Mouse (Mus musculus) gastrocnemius, adult 18-20 months (tissue): Measurements from ENCODE around the gene Mrps17. TPM values are rescaled to one million over a fixed set of nuclear protein-coding genes. Genes with fewer than 3 reads are reported as not detected.

ENCODE experiments used
- DNase-seq: peaks from one replicate; pipeline ENCODE4 v3.0.0; 2021; ENCODE audit warnings: low spot score
- total RNA-seq, 2 experiments: library from RNA; stranded (reverse); gene quantifications; 2 replicates each; pipeline ENCODE4 v1.2.3; 2021

Mrps17 gene
- total RNA-seq, 2 experiments from 2014 or later = 58.3 to 61.5 TPM

GRCm38 (mm10) chr5:129731021-129731420 lies 15.7 kb downstream of the Mrps17 start:
- DNase-seq = peak; percentile 77

GRCm38 (mm10) chr5:129740976-129741375 lies 25.7 kb downstream of the Mrps17 start:
- no peak for DNase-seq

- no peak for DNase-seq
Observed at GRCm38 (mm10) chr5:129742903-129743488, 27.7 kb downstream of the Mrps17 start.

- DNase-seq = no peak
Observed at GRCm38 (mm10) chr5:129744050-129744449, 28.8 kb downstream of the Mrps17 start.

GRCm38 (mm10) chr5:129756886-129757285 lies 41.6 kb downstream of the Mrps17 start:
- DNase-seq = no peak

- DNase-seq = no peak
Observed at GRCm38 (mm10) chr5:129759929-129760480, 44.7 kb downstream of the Mrps17 start.

- DNase-seq = no peak
Observed at GRCm38 (mm10) chr5:129761865-129762540, 46.7 kb downstream of the Mrps17 start.

- DNase-seq = no peak
Observed at GRCm38 (mm10) chr5:129770443-129771355, 55.4 kb downstream of the Mrps17 start.

Other genes with a start within 250 kb of the Mrps17 start
- 10 to 100 TPM; 22.2 to 22.4 TPM for gene Sfswap, start 214.3 kb upstream of the Mrps17 start, total RNA-seq
- under 1 TPM; 0.11 to 0.14 TPM for gene Mmp17, start 131.3 kb upstream of the Mrps17 start, total RNA-seq
- 1 to 10 TPM; 1.9 to 2.0 TPM for gene Zfp11, start 45.4 kb upstream of the Mrps17 start, total RNA-seq
- gene Sept14, start 7.0 kb upstream of the Mrps17 start, total RNA-seq = not detected
- gene Nipsnap2, start 9.6 kb downstream of the Mrps17 start, total RNA-seq = 100 to 1,000 TPM; 539 to 562 TPM
- gene Psph, start 72.0 kb downstream of the Mrps17 start, total RNA-seq = 10 to 100 TPM; 13.2 to 14.4 TPM
- gene Sumf2, start 131.5 kb downstream of the Mrps17 start, total RNA-seq = 10 to 100 TPM in 1 of 2 experiments, 1 to 10 TPM in 1; 5.8 to 10.1 TPM
- 100 to 1,000 TPM; 609 to 675 TPM for gene Chchd2, start 172.0 kb downstream of the Mrps17 start, total RNA-seq
- gene Zbed5, start 180.2 kb downstream of the Mrps17 start, total RNA-seq = under 1 TPM; 0.32 to 0.64 TPM
- 100 to 1,000 TPM; 297 to 369 TPM for gene Phkg1, start 183.1 kb downstream of the Mrps17 start, total RNA-seq
- gene Nupr1l, start 193.0 kb downstream of the Mrps17 start, total RNA-seq = under 1 TPM; 0.41 to 0.47 TPM
- gene Vkorc1l1, start 226.5 kb downstream of the Mrps17 start, total RNA-seq = 10 to 100 TPM; 21.5 to 21.9 TPM